Mouse (Mus musculus): ENCODE measurements around the gene Lpgat1. TPM values are rescaled to one million over a fixed set of nuclear protein-coding genes. Genes with fewer than 3 reads are reported as not detected.

Gene Lpgat1
- 28.9 and 32.3 TPM in 2 replicates for polyA plus RNA-seq (2015; fragmentation: Nextera tagmentation; extraction: Ambion mirVana)

GRCm38 (mm10) chr1:191717601-191718498 lies at the start of gene Lpgat1:
Lpgat1 (plus strand) TSS chr1:191717834.
- peak within 1 kb of the TSS; percentile 92 for H3K9ac ChIP-seq (ENCODE audit: low read length)
- peak; percentile 12; the same call in 1 of the 2 replicates for TF ChIP-seq CTCF (IDR thresholded peaks at IDR 0.05; ENCODE audit: low read depth)
- TF ChIP-seq EP300 (optimal IDR thresholded peaks at IDR 0.05): no peak
- H3K27me3 ChIP-seq (ENCODE audit: control insufficient read depth, insufficient read depth, low read length): no peaks in the 10 kb centered on the region
- peak within 1 kb of the TSS; percentile 96 for H3K27ac ChIP-seq (replicated peaks)
- no peaks in the 10 kb centered on the region for H3K4me1 ChIP-seq (replicated peaks; ENCODE audit: control insufficient read depth, insufficient read depth)
- 0% methylated on average over 56 of the region's 113 CpGs for WGBS
- H3K4me3 ChIP-seq (ENCODE audit: low read depth, low read length): peak within 1 kb of the TSS; percentile 79
- peak within 1 kb of the TSS; percentile 100 for H3K4me2 ChIP-seq (replicated peaks; ENCODE audit: low read depth)
- ATAC-seq (ENCODE audit: low FRiP score, low TSS enrichment): peak; percentile 96
- H3K36me3 ChIP-seq (ENCODE audit: control insufficient read depth, insufficient read depth, low read length): no peaks in the 10 kb centered on the region; the same call in 1 of the 2 replicates
- DNase-seq (ENCODE audit: low spot score): peak; percentile 91
- H3K9me3 ChIP-seq (ENCODE audit: control insufficient read depth, low read length): no peaks in the 10 kb centered on the region

GRCm38 (mm10) chr1:191668030-191668429 lies 49.6 kb upstream of the Lpgat1 start:
- Histone ChIP-seq H3K36me3 (ENCODE audit: control insufficient read depth, insufficient read depth, low read length) (no peaks in the 10 kb centered on the region), H3K4me1 (replicated peaks; ENCODE audit: control insufficient read depth, insufficient read depth) (no peaks in the 10 kb centered on the region), H3K4me2 (replicated peaks; ENCODE audit: low read depth) (no peak overlapping the region), H3K27me3 (ENCODE audit: control insufficient read depth, insufficient read depth, low read length) (no peaks in the 10 kb centered on the region), H3K9me3 (ENCODE audit: control insufficient read depth, low read length) (no peaks in the 10 kb centered on the region), H3K4me3 (ENCODE audit: low read depth, low read length) (no peak overlapping the region), H3K27ac (replicated peaks) (no peak overlapping the region), H3K9ac (ENCODE audit: low read length) (no peak overlapping the region)
- TF ChIP-seq EP300 (optimal IDR thresholded peaks at IDR 0.05): no peak
- TF ChIP-seq CTCF (IDR thresholded peaks at IDR 0.05; ENCODE audit: low read depth): no peak
- 55% methylated on average over 9 of the region's 9 CpGs for WGBS
- ATAC-seq (ENCODE audit: low FRiP score, low TSS enrichment): peak; percentile 63
- peak; percentile 34 for DNase-seq (ENCODE audit: low spot score)

- Histone ChIP-seq H3K9ac (ENCODE audit: low read length) (no peak overlapping the region), H3K27ac (replicated peaks) (no peak overlapping the region), H3K27me3 (ENCODE audit: control insufficient read depth, insufficient read depth, low read length) (no peaks in the 10 kb centered on the region), H3K4me3 (ENCODE audit: low read depth, low read length) (no peak overlapping the region), H3K4me2 (replicated peaks; ENCODE audit: low read depth) (no peak overlapping the region), H3K4me1 (replicated peaks; ENCODE audit: control insufficient read depth, insufficient read depth) (no peaks in the 10 kb centered on the region), H3K36me3 (ENCODE audit: control insufficient read depth, insufficient read depth, low read length) (no peaks in the 10 kb centered on the region), H3K9me3 (ENCODE audit: control insufficient read depth, low read length) (no peaks in the 10 kb centered on the region)
- DNase-seq (ENCODE audit: low spot score): no peak
- no peak for ATAC-seq (ENCODE audit: low FRiP score, low TSS enrichment)
- 77% methylated on average over 5 of the region's 5 CpGs for WGBS
- TF ChIP-seq CTCF (IDR thresholded peaks at IDR 0.05; ENCODE audit: low read depth) (no peak), EP300 (optimal IDR thresholded peaks at IDR 0.05) (no peak)
These were observed 43.6 kb upstream of the Lpgat1 start for GRCm38 (mm10) chr1:191674071-191674470.

GRCm38 (mm10) chr1:191681633-191682032 lies 36.0 kb upstream of the Lpgat1 start:
- Histone ChIP-seq H3K27ac (replicated peaks) (no peak overlapping the region), H3K4me1 (replicated peaks; ENCODE audit: control insufficient read depth, insufficient read depth) (no peaks in the 10 kb centered on the region), H3K4me3 (ENCODE audit: low read depth, low read length) (no peak overlapping the region), H3K9ac (ENCODE audit: low read length) (no peak overlapping the region), H3K36me3 (ENCODE audit: control insufficient read depth, insufficient read depth, low read length) (no peaks in the 10 kb centered on the region), H3K4me2 (replicated peaks; ENCODE audit: low read depth) (no peak overlapping the region), H3K27me3 (ENCODE audit: control insufficient read depth, insufficient read depth, low read length) (no peaks in the 10 kb centered on the region), H3K9me3 (ENCODE audit: control insufficient read depth, low read length) (no peaks in the 10 kb centered on the region)
- 61% methylated on average over 2 of the region's 2 CpGs for WGBS
- ATAC-seq (ENCODE audit: low FRiP score, low TSS enrichment): no peak
- TF ChIP-seq EP300 (optimal IDR thresholded peaks at IDR 0.05) (no peak), CTCF (IDR thresholded peaks at IDR 0.05; ENCODE audit: low read depth) (no peak)
- DNase-seq (ENCODE audit: low spot score): no peak

GRCm38 (mm10) chr1:191687531-191687930 lies 30.1 kb upstream of the Lpgat1 start:
- ATAC-seq (ENCODE audit: low FRiP score, low TSS enrichment) (no peak), DNase-seq (ENCODE audit: low spot score) (no peak)
- Histone ChIP-seq H3K36me3 (ENCODE audit: control insufficient read depth, insufficient read depth, low read length) (no peaks in the 10 kb centered on the region), H3K9ac (ENCODE audit: low read length) (no peak overlapping the region), H3K9me3 (ENCODE audit: control insufficient read depth, low read length) (no peaks in the 10 kb centered on the region), H3K27ac (replicated peaks) (no peak overlapping the region), H3K27me3 (ENCODE audit: control insufficient read depth, insufficient read depth, low read length) (no peaks in the 10 kb centered on the region), H3K4me2 (replicated peaks; ENCODE audit: low read depth) (no peak overlapping the region), H3K4me3 (ENCODE audit: low read depth, low read length) (no peak overlapping the region), H3K4me1 (replicated peaks; ENCODE audit: control insufficient read depth, insufficient read depth) (no peaks in the 10 kb centered on the region)
- WGBS: 91% methylated on average over 7 of the region's 7 CpGs
- TF ChIP-seq CTCF (IDR thresholded peaks at IDR 0.05; ENCODE audit: low read depth) (no peak), EP300 (optimal IDR thresholded peaks at IDR 0.05) (no peak)

GRCm38 (mm10) chr1:191693231-191693630 lies 24.4 kb upstream of the Lpgat1 start:
- no peak overlapping the region for H3K4me2 ChIP-seq (replicated peaks; ENCODE audit: low read depth)
- no peaks in the 10 kb centered on the region for H3K9me3 ChIP-seq (ENCODE audit: control insufficient read depth, low read length)
- no peak for TF ChIP-seq CTCF (IDR thresholded peaks at IDR 0.05; ENCODE audit: low read depth)
- TF ChIP-seq EP300 (optimal IDR thresholded peaks at IDR 0.05): no peak
- peak overlapping the region; percentile 58; the same call in 1 of the 2 replicates for H3K27ac ChIP-seq (replicated peaks)
- DNase-seq (ENCODE audit: low spot score) (no peak), ATAC-seq (ENCODE audit: low FRiP score, low TSS enrichment) (no peak)
- H3K36me3 ChIP-seq (ENCODE audit: control insufficient read depth, insufficient read depth, low read length): no peaks in the 10 kb centered on the region
- H3K27me3 ChIP-seq (ENCODE audit: control insufficient read depth, insufficient read depth, low read length): no peaks in the 10 kb centered on the region
- WGBS: 22% methylated on average over 4 of the region's 4 CpGs
- no peaks in the 10 kb centered on the region for H3K4me1 ChIP-seq (replicated peaks; ENCODE audit: control insufficient read depth, insufficient read depth)
- H3K4me3 ChIP-seq (ENCODE audit: low read depth, low read length): no peak overlapping the region
- no peak overlapping the region for H3K9ac ChIP-seq (ENCODE audit: low read length)

All from stomach, postnatal 0 days (tissue).